Mouse (Mus musculus) lung, adult 2 months (tissue): ENCODE data around the gene Rgs13. TPM values are rescaled to one million over a fixed set of nuclear protein-coding genes. Genes with fewer than 3 reads are reported as not detected.
A peak's percentile ranks its signal among the peaks of the same experiment; 100 is the strongest.

ENCODE experiments used
- DNase-seq: peaks from one replicate; pipeline ENCODE4 v3.0.0; 2022
- H3K4me1 ChIP-seq: fragments of 200-500 bp; 2 replicates; pipeline ENCODE4 v1.6.1; 2011; ENCODE audit warnings: low read length; ENCODE audit not compliant: control insufficient read depth, insufficient read depth
- H3K4me3 ChIP-seq: fragments of 200-500 bp; replicated peaks from 2 replicates; pipeline ENCODE3; 2011; ENCODE audit warnings: low read depth, mild to moderate bottlenecking, control low read depth, low read length; ENCODE audit errors: extremely low read depth
- CTCF ChIP-seq: fragments of 200-500 bp; IDR thresholded peaks from 2 replicates; pipeline ENCODE4 v1.5.1; 2011; ENCODE audit warnings: mild to moderate bottlenecking, low read length, control low read depth; ENCODE audit not compliant: insufficient read depth
- POLR2A ChIP-seq: fragments of 200-500 bp; IDR thresholded peaks from 2 replicates; pipeline ENCODE4 v1.6.1; 2011; ENCODE audit warnings: low read depth, mild to moderate bottlenecking, control low read depth, low read length, borderline replicate concordance; ENCODE audit errors: extremely low read depth
- WGBS: fragments of 180-500 bp; shearing (Covaris S2); methylation state at CpG from one replicate; pipeline ENCODE4 v1.1.7; 2018; 5-methylcytosine and 5-hydroxymethylcytosine counted together
- polyA plus RNA-seq: library from polyadenylated mRNA; depleted of rRNA; stranded (reverse); fragments of >200 nt; gene quantifications from 2 replicates; pipeline ENCODE4 v1.2.3, GENCODE M21; 2012; rRNA removed

Gene Rgs13
- polyA plus RNA-seq, result not detected in 2 replicates

- 67% methylated on average over 5 of the region's 5 CpGs for WGBS
Measured at GRCm38 (mm10) chr1:144177166-144177565, at the start of gene Rgs13. TSS of gene Rgs13 (minus strand) at chr1:144177372.

GRCm38 (mm10) chr1:144215230-144215629 lies 38.1 kb upstream of the Rgs13 start:
- H3K4me3 ChIP-seq, result no peak overlapping the region
- TF ChIP-seq POLR2A (no peak), CTCF (no peak)
- H3K4me1 ChIP-seq, result no peaks in the 10 kb centered on the region
- no peak for DNase-seq

More at GRCm38 (mm10) chr1:144177166-144177565, at the start of gene Rgs13:
- TF ChIP-seq POLR2A, result no peak
- no peak for TF ChIP-seq CTCF
- DNase-seq, result no peak
- H3K4me1 ChIP-seq, result no peaks in the 10 kb centered on the region
- H3K4me3 ChIP-seq, result no peak within 1 kb of the TSS

GRCm38 (mm10) chr1:144210912-144211311 lies 33.7 kb upstream of the Rgs13 start:
- DNase-seq, result no peak
- no peaks in the 10 kb centered on the region for H3K4me1 ChIP-seq
- H3K4me3 ChIP-seq, result no peak overlapping the region
- 50% methylated on average over 3 of the region's 3 CpGs for WGBS
- no peak for TF ChIP-seq CTCF

GRCm38 (mm10) chr1:144206281-144207061 lies 29.3 kb upstream of the Rgs13 start:
- no peak overlapping the region for H3K4me3 ChIP-seq
- WGBS, result 69% methylated on average over 7 of the region's 7 CpGs
- no peak for DNase-seq
- TF ChIP-seq POLR2A (no peak), CTCF (no peak)
- H3K4me1 ChIP-seq, result no peaks in the 10 kb centered on the region

- DNase-seq, result no peak
- WGBS, result 83% methylated on average over 2 of the region's 2 CpGs
Measured at GRCm38 (mm10) chr1:144204766-144205165, 27.6 kb upstream of the Rgs13 start.

GRCm38 (mm10) chr1:144202939-144203338 lies 25.8 kb upstream of the Rgs13 start:
- DNase-seq, result no peak
- no peaks in the 10 kb centered on the region for H3K4me1 ChIP-seq
- TF ChIP-seq POLR2A, result no peak
- no peak for TF ChIP-seq CTCF
- no peak overlapping the region for H3K4me3 ChIP-seq
- 63% methylated on average over 4 of the region's 4 CpGs for WGBS

More at GRCm38 (mm10) chr1:144204766-144205165, 27.6 kb upstream of the Rgs13 start:
- H3K4me1 ChIP-seq, result no peaks in the 10 kb centered on the region
- H3K4me3 ChIP-seq, result no peak overlapping the region
- TF ChIP-seq POLR2A (no peak), CTCF (no peak)

GRCm38 (mm10) chr1:144200496-144200895 lies 23.3 kb upstream of the Rgs13 start:
- DNase-seq, result no peak
- 49% methylated on average over 2 of the region's 2 CpGs for WGBS
- Histone ChIP-seq H3K4me3 (no peak overlapping the region), H3K4me1 (no peaks in the 10 kb centered on the region)
- no peak for TF ChIP-seq CTCF
- no peak for TF ChIP-seq POLR2A

- no peak for TF ChIP-seq CTCF
- TF ChIP-seq POLR2A, result no peak
- Histone ChIP-seq H3K4me1 (no peaks in the 10 kb centered on the region), H3K4me3 (no peak overlapping the region)
- no peak for DNase-seq
- WGBS, result 32% methylated on average over 1 of the region's 1 CpGs
Measured at GRCm38 (mm10) chr1:144199538-144199937, 22.4 kb upstream of the Rgs13 start.

- no peak overlapping the region for H3K4me3 ChIP-seq
- no peak for DNase-seq
- no peaks in the 10 kb centered on the region for H3K4me1 ChIP-seq
- 28% methylated on average over 3 of the region's 3 CpGs for WGBS
- no peak for TF ChIP-seq POLR2A
- TF ChIP-seq CTCF, result peak; percentile 34; the same call in 1 of the 2 replicates
Measured at GRCm38 (mm10) chr1:144197684-144198083, 20.5 kb upstream of the Rgs13 start.
